Mouse (Mus musculus): ENCODE results near the gene Blzf1.

DNA sequence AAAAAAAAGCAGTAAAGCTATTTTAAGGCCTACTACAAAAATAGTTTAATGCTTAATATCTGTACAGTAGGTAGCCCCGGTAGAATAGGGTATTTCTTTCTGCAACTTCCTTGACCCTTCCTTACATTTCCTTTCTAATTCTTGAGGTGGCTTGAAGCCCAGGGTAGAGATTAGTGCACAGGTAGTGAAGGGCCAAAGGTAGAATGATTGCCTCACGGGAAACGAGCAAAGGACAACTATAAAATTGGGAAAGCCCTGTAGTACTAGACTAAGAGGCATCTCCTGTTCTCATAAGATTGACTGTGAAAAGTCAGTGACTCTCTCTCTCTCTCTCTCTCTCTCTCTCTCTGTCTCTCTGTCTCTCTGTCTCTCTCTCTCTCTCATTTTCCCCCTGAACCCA is 28.1 kb upstream of the Blzf1 start:
- TF ChIP-seq CTCF (IDR thresholded peaks at IDR 0.05; ENCODE audit: borderline replicate concordance, insufficient read depth, low read depth, low read length), result no peak
- TF ChIP-seq POLR2A (IDR thresholded peaks at IDR 0.05; ENCODE audit: borderline replicate concordance, insufficient read depth, low read length), result no peak

Data from cerebellum, adult 2 months (tissue).